Mouse (Mus musculus): ENCODE data around the gene Col8a2.

The Col8a2 gene

GRCm38 (mm10) chr4:126330295-126330694 is 43.7 kb downstream of the Col8a2 start:
- DNase-seq (ENCODE audit: low read depth, low spot score) = no peak

GRCm38 (mm10) chr4:126331751-126332150 is 45.2 kb downstream of the Col8a2 start:
- DNase-seq (ENCODE audit: low read depth, low spot score) = no peak

- no peak for DNase-seq (ENCODE audit: low read depth, low spot score)
These were observed 45.8 kb downstream of the Col8a2 start for GRCm38 (mm10) chr4:126332358-126332757.

GRCm38 (mm10) chr4:126339461-126339860 is 52.9 kb downstream of the Col8a2 start:
- no peak for DNase-seq (ENCODE audit: low read depth, low spot score)

- no peak for DNase-seq (ENCODE audit: low read depth, low spot score)
These were observed 56.9 kb downstream of the Col8a2 start for GRCm38 (mm10) chr4:126343451-126343850.

GRCm38 (mm10) chr4:126360069-126360468 is 73.5 kb downstream of the Col8a2 start:
- DNase-seq (ENCODE audit: low read depth, low spot score) = no peak

Data from WW6 (cell line).